Mouse (Mus musculus) left cerebral cortex, adult 8-10 months (tissue): Measurements from ENCODE around the gene Gtsf1l. TPM values are rescaled to one million over a fixed set of nuclear protein-coding genes. Genes with fewer than 3 reads are reported as not detected.
A peak's percentile ranks its signal among the peaks of the same experiment; 100 is the strongest.

Experiments used
- DNase-seq, 2 experiments: peaks; one replicate each; pipeline ENCODE4 v3.0.0; 2022; ENCODE audit warnings: low spot score in 2 of 2
- microRNA-seq, 2 experiments: library from miRNA; unstranded; fragments of <30 nt; microRNA quantifications; one replicate each; pipeline ENCODE4 v1.2.0; 2022
- total RNA-seq, 4 experiments: library from RNA; stranded (reverse); gene quantifications; 2 replicates each; pipeline ENCODE4 v1.2.4; 2022

The Gtsf1l gene
- total RNA-seq, 4 experiments from 2014 or later, result not detected

DNA sequence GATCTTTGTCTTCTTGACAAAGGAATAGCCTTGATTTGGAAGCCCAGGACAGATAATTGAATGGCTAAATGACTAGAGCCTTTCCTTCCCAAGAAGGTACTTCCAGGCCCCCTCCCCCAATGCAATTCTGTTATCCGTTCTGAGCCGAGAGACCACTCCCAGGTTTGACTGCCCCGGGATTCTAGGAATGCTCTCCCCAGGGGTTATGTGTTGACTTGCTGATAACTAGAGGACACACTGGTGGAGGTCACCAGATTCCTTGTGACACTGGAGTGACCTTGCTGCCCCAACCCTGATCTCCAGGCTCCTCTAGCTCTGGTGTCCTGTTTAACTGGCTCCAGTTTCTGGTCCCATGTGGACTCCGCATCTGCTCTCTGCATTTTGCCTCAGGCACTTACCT is 35.6 kb downstream of the Gtsf1l start:
- no peak for DNase-seq

DNA sequence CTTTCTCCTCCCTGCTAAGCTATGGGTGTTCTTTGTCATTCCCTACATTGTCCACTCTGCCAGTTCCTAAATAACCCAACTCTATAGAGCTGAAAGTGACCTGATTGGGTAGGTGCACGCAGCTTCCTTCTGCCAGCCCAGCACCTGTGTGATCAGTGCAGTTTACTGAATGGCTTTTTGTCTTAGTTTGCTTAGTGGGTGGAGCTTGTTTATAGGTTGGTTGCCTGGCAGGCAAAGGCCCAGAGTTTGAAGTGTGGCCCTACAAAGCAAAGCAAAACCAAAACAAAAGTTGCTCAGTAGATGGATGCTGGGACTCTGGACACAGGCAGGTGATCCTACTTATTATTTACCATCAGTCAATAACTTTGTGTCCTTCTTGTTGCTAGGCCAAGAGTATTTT is 36.0 kb downstream of the Gtsf1l start:
- no peak for DNase-seq

DNA sequence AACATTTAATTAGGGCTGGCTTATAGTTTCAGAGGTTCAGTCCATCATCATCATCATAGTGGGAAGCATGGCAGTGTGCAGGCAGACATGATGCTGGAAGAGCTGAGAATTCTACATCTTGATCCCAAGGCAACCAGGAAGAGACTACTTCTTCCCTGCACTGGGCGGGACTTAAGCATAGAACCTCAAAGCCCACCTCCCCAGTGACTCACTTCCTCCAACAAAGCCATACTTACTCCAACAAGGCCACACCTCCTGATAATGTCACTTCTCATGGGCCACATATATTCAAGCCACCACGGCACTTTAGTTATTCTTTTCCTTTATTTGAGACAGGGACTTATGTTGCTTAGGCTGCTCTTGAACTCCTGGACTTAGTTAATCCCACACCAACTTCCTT is 38.5 kb downstream of the Gtsf1l start:
- no peak for DNase-seq

DNA sequence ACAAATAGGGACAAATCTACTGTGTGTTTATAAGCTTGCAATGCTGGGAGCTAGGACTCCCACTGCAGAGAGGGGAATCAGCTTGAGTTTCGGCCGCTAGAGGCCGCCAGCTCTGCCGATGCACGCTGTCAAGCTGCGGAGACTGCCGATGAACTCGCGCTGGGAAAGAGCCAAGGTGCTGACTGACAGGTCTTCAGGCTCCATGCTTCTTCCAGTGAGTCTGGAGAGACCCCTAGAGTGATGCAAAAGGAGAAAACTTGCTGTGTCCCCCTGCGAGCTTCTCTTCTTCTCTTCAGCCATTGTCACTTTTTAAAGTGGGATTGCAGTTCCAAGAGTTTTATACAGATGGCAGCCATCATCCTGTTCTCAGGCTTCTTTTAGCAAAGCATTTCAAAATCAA is 39.5 kb downstream of the Gtsf1l start:
- peak; percentile 20 to 54 for DNase-seq

DNA sequence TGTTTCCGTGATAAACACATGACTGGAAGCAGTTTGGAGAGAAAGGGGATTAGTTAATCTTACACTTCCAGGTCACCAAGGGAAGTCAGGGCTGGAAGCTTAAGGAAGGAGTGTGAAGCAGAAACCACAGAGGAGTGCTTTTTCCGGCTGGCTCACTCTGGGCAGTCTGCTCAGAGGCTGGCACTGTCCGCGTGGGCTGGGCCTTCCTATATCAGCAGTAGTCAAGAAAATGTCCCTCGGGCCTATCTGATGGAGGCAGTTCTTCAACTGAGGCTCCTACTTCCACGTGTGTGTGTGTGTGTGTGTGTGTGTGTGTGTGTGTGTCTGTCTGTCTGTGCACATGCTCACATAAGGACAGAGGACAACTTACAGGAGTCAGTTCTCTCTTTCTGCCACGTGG is 47.7 kb downstream of the Gtsf1l start:
- DNase-seq, result no peak

Small RNAs within 50 kb of the gene (microRNA-seq; reads per million reads assigned to microRNA genes)
- 0 reads per million in 2 experiments for gene Gm22174
- 0 reads per million in 2 experiments for gene Mir7003

Other genes with a start within 250 kb of the Gtsf1l start
- 10 to 100 TPM; 76.9 to 90.1 (median 84.4) TPM for gene Srsf6, start 156.3 kb downstream of the Gtsf1l start, total RNA-seq
- 10 to 100 TPM; 15.2 to 18.6 (median 17.7) TPM for gene L3mbtl1, start 144.4 kb downstream of the Gtsf1l start, total RNA-seq
- gene Sgk2, start 100.5 kb downstream of the Gtsf1l start, total RNA-seq, result 1 to 10 TPM; 1.3 to 1.9 (median 1.9) TPM
- gene Ift52, start 70.5 kb downstream of the Gtsf1l start, total RNA-seq, result 10 to 100 TPM; 43.3 to 45.9 (median 44.7) TPM
- gene Mybl2, start 33.2 kb downstream of the Gtsf1l start, total RNA-seq, result 1 to 10 TPM in 3 of 4 experiments, under 1 TPM in 1; 0.64 to 2.1 (median 1.4) TPM
- gene Tox2, start 115.3 kb upstream of the Gtsf1l start, total RNA-seq, result 10 to 100 TPM; 28.8 to 37.3 (median 34.1) TPM